Mouse (Mus musculus) bone marrow, adult 2 months (tissue): Measurements from ENCODE around the gene Llgl2. TPM values are rescaled to one million over a fixed set of nuclear protein-coding genes. Genes with fewer than 3 reads are reported as not detected.

ENCODE experiments used
- H3K27ac ChIP-seq: fragments of 200-500 bp; 2 replicates; pipeline ENCODE4 v1.5.1; 2012; ENCODE audit warnings: low read depth, mild to moderate bottlenecking, control low read depth, inconsistent platforms, low read length; ENCODE audit not compliant: control insufficient read depth, poor library complexity, insufficient read depth
- H3K4me1 ChIP-seq: fragments of 200-500 bp; 2 replicates; pipeline ENCODE4 v1.6.1; 2011; ENCODE audit warnings: low read length; ENCODE audit not compliant: control insufficient read depth, insufficient read depth
- H3K4me3 ChIP-seq: fragments of 200-500 bp; replicated peaks from 2 replicates; pipeline ENCODE3; 2011; ENCODE audit warnings: mild to moderate bottlenecking, low read depth, low read length, control low read depth; ENCODE audit not compliant: control insufficient read depth
- CTCF ChIP-seq: fragments of 200-500 bp; IDR thresholded peaks from 2 replicates; pipeline ENCODE4 v1.5.1; 2011; ENCODE audit warnings: low read length, control low read depth; ENCODE audit not compliant: control insufficient read depth, insufficient read depth
- POLR2A ChIP-seq: fragments of 200-500 bp; IDR thresholded peaks from 2 replicates; pipeline ENCODE4 v1.6.1; 2011; ENCODE audit warnings: low read depth, mild to moderate bottlenecking, control low read depth, low read length, borderline replicate concordance; ENCODE audit not compliant: control insufficient read depth
- WGBS: fragments of 180-500 bp; shearing (Covaris S2); methylation state at CpG from one replicate; pipeline ENCODE4 v1.1.7; 2018; 5-methylcytosine and 5-hydroxymethylcytosine counted together
- polyA plus RNA-seq: library from polyadenylated mRNA; stranded (reverse); fragments of >200 nt; gene quantifications from 2 replicates; pipeline ENCODE4 v1.2.4, GENCODE M21; 2011; ENCODE audit warnings: low replicate concordance; ENCODE audit not compliant: missing spikeins, insufficient read depth, insufficient read length

The Llgl2 gene
- polyA plus RNA-seq: 2.2 and 13.7 TPM in 2 replicates

GRCm38 (mm10) chr11:115823774-115824740 lies at the start of gene Llgl2:
Llgl2 (plus strand) TSS chr11:115824049.
- WGBS: 1% methylated on average over 87 of the region's 87 CpGs
- Histone ChIP-seq H3K4me3 (peak within 1 kb of the TSS; percentile 67), H3K4me1 (no peaks in the 10 kb centered on the region; the same call in 1 of the 2 replicates), H3K27ac (peak within 1 kb of the TSS; percentile 4; the same call in 1 of the 2 replicates)
- no peak for TF ChIP-seq CTCF
- TF ChIP-seq POLR2A: peak; percentile 63; the same call in 1 of the 2 replicates

GRCm38 (mm10) chr11:115774653-115775052 lies 49.2 kb upstream of the Llgl2 start:
- WGBS: 62% methylated on average over 4 of the region's 4 CpGs
- H3K4me1 ChIP-seq: no peaks in the 10 kb centered on the region; the same call in 1 of the 2 replicates
- no peak for TF ChIP-seq POLR2A
- no peak for TF ChIP-seq CTCF
- H3K4me3 ChIP-seq: no peak overlapping the region
- no peak overlapping the region for H3K27ac ChIP-seq

- H3K4me1 ChIP-seq: no peaks in the 10 kb centered on the region; the same call in 1 of the 2 replicates
- no peak for TF ChIP-seq CTCF
- WGBS: 85% methylated on average over 18 of the region's 18 CpGs
- no peak overlapping the region for H3K27ac ChIP-seq
- no peak overlapping the region for H3K4me3 ChIP-seq
These were observed 47.8 kb upstream of the Llgl2 start for GRCm38 (mm10) chr11:115775821-115776665.

GRCm38 (mm10) chr11:115776954-115777353 lies 46.9 kb upstream of the Llgl2 start:
- 69% methylated on average over 9 of the region's 9 CpGs for WGBS
- Histone ChIP-seq H3K27ac (no peak overlapping the region), H3K4me1 (no peaks in the 10 kb centered on the region; the same call in 1 of the 2 replicates), H3K4me3 (no peak overlapping the region)
- TF ChIP-seq POLR2A: no peak
- no peak for TF ChIP-seq CTCF

GRCm38 (mm10) chr11:115777487-115778335 lies 46.1 kb upstream of the Llgl2 start:
- WGBS: 91% methylated on average over 17 of the region's 17 CpGs
- Histone ChIP-seq H3K4me1 (no peaks in the 10 kb centered on the region; the same call in 1 of the 2 replicates), H3K4me3 (no peak overlapping the region), H3K27ac (no peak overlapping the region)
- TF ChIP-seq CTCF (no peak), POLR2A (no peak)

GRCm38 (mm10) chr11:115779038-115779571 lies 44.7 kb upstream of the Llgl2 start:
- Histone ChIP-seq H3K4me3 (no peak overlapping the region), H3K27ac (peak overlapping the region; percentile 30), H3K4me1 (no peaks in the 10 kb centered on the region; the same call in 1 of the 2 replicates)
- no peak for TF ChIP-seq POLR2A
- TF ChIP-seq CTCF: no peak
- 14% methylated on average over 9 of the region's 9 CpGs for WGBS

GRCm38 (mm10) chr11:115780141-115781070 lies 43.4 kb upstream of the Llgl2 start:
- Histone ChIP-seq H3K27ac (no peak overlapping the region; the same call in 1 of the 2 replicates), H3K4me1 (no peaks in the 10 kb centered on the region; the same call in 1 of the 2 replicates), H3K4me3 (no peak overlapping the region)
- WGBS: 45% methylated on average over 20 of the region's 20 CpGs
- TF ChIP-seq CTCF: no peak
- no peak for TF ChIP-seq POLR2A
